Mouse (Mus musculus) intestine, postnatal 0 days (tissue): Measurements from ENCODE around the gene Ap5b1. TPM values are rescaled to one million over a fixed set of nuclear protein-coding genes. Genes with fewer than 3 reads are reported as not detected.
A peak's percentile ranks its signal among the peaks of the same experiment; 100 is the strongest.

Source experiments
- ATAC-seq: fragments of 200-750 bp; cut with Nextera tagmentation; 2 replicates; pipeline ENCODE4 v1.8.0; 2017; ENCODE audit warnings: mild to moderate bottlenecking, moderate TSS enrichment, moderate library complexity
- H3K27ac ChIP-seq: fragments of 300-500 bp; sonication (generic); 2 replicates; pipeline ENCODE4 v1.5.1; 2014; ENCODE audit warnings: mild to moderate bottlenecking, low read depth, low read length, moderate library complexity
- H3K27me3 ChIP-seq: fragments of 300-500 bp; sonication (generic); replicated peaks from 2 replicates; pipeline ENCODE4 v1.6.1; 2014; ENCODE audit warnings: low read length, mixed read lengths; ENCODE audit not compliant: control insufficient read depth, insufficient read depth
- H3K36me3 ChIP-seq: fragments of 300-500 bp; sonication (generic); 2 replicates; pipeline ENCODE4 v1.6.1; 2014; ENCODE audit warnings: mild to moderate bottlenecking, moderate library complexity; ENCODE audit not compliant: control insufficient read depth, insufficient read depth
- H3K4me1 ChIP-seq: fragments of 300-500 bp; sonication (generic); replicated peaks from 2 replicates; pipeline ENCODE4 v1.6.1; 2014; ENCODE audit warnings: antibody characterized with exemption, low read length, mixed read lengths; ENCODE audit not compliant: control insufficient read depth, insufficient read depth
- H3K4me2 ChIP-seq: fragments of 300-500 bp; sonication (generic); replicated peaks from 2 replicates; pipeline ENCODE4 v1.6.1; 2014; ENCODE audit warnings: low read depth, mild to moderate bottlenecking, moderate library complexity
- H3K4me3 ChIP-seq: fragments of 300-500 bp; sonication (generic); 2 replicates; pipeline ENCODE4 v1.5.1; 2014; ENCODE audit warnings: low read depth, low read length
- H3K9ac ChIP-seq: fragments of 300-500 bp; sonication (generic); 2 replicates; pipeline ENCODE4 v1.6.1; 2014; ENCODE audit warnings: mild to moderate bottlenecking, low read depth, low read length
- H3K9me3 ChIP-seq: fragments of 300-500 bp; sonication (generic); 2 replicates; pipeline ENCODE4 v1.6.1; 2016; ENCODE audit warnings: mixed run types; ENCODE audit not compliant: control insufficient read depth
- CTCF ChIP-seq: sonication (generic); IDR thresholded peaks from 2 replicates; pipeline ENCODE4 v1.5.1; 2016; ENCODE audit warnings: low read depth, mild to moderate bottlenecking, control low read depth, antibody characterized with exemption, moderate library complexity
- WGBS: fragments of 180-500 bp; shearing (Covaris S2); extraction: QIAGEN DNeasy Blood & Tissue Kit; methylation state at CpG from one replicate; pipeline ENCODE4 v1.1.7; 2014; 5-methylcytosine and 5-hydroxymethylcytosine counted together
- polyA plus RNA-seq: library from polyadenylated mRNA; unstranded; fragments of >200 nt; fragmentation: Nextera tagmentation; extraction: Ambion mirVana; gene quantifications from 2 replicates; pipeline ENCODE4 v1.2.1, GENCODE M21; 2015

The Ap5b1 gene
- polyA plus RNA-seq, result 13.0 and 15.9 TPM in 2 replicates

GRCm38 (mm10) chr19:5567534-5568469 lies at the start of gene Ap5b1:
Gene Ap5b1 (plus strand): TSS chr19:5568025.
- H3K4me2 ChIP-seq, result peak within 1 kb of the TSS; percentile 95
- H3K4me1 ChIP-seq, result 0 out of 2 replicates have a peak, but pooled peaks cover 9% of the 10 kb centered on the region
- H3K27ac ChIP-seq, result peak within 1 kb of the TSS; percentile 94
- H3K27me3 ChIP-seq, result no peaks in the 10 kb centered on the region
- peak within 1 kb of the TSS; percentile 60 for H3K9ac ChIP-seq
- peak; percentile 87 for ATAC-seq
- H3K36me3 ChIP-seq, result peaks cover 27% of the 10 kb centered on the region
- H3K9me3 ChIP-seq, result no peaks in the 10 kb centered on the region
- peak within 1 kb of the TSS; percentile 74 for H3K4me3 ChIP-seq
- TF ChIP-seq CTCF, result peak; percentile 99
- under 1% methylated on average over 90 of the region's 102 CpGs for WGBS

- no peaks in the 10 kb centered on the region; the same call in 1 of the 2 replicates for H3K4me1 ChIP-seq
- no peak overlapping the region for H3K27ac ChIP-seq
- H3K4me3 ChIP-seq, result no peak overlapping the region
- no peaks in the 10 kb centered on the region for H3K36me3 ChIP-seq
- 74% methylated on average over 3 of the region's 3 CpGs for WGBS
- H3K9me3 ChIP-seq, result no peaks in the 10 kb centered on the region
- TF ChIP-seq CTCF, result no peak
- H3K27me3 ChIP-seq, result no peaks in the 10 kb centered on the region
- H3K9ac ChIP-seq, result no peak overlapping the region
- H3K4me2 ChIP-seq, result no peak overlapping the region
- ATAC-seq, result peak; percentile 86
Observed at GRCm38 (mm10) chr19:5518721-5519120, 49.1 kb upstream of the Ap5b1 start.

GRCm38 (mm10) chr19:5525204-5525603 lies 42.6 kb upstream of the Ap5b1 start:
- Histone ChIP-seq H3K27me3 (no peaks in the 10 kb centered on the region), H3K9me3 (no peaks in the 10 kb centered on the region), H3K4me3 (no peak overlapping the region), H3K9ac (no peak overlapping the region), H3K4me2 (no peak overlapping the region), H3K4me1 (no peaks in the 10 kb centered on the region), H3K36me3 (no peaks in the 10 kb centered on the region), H3K27ac (no peak overlapping the region)
- TF ChIP-seq CTCF, result no peak
- no peak for ATAC-seq
- 73% methylated on average over 5 of the region's 5 CpGs for WGBS

GRCm38 (mm10) chr19:5529325-5530137 lies 38.3 kb upstream of the Ap5b1 start:
- Histone ChIP-seq H3K27me3 (no peaks in the 10 kb centered on the region), H3K9ac (peak overlapping the region; percentile 19; the same call in 1 of the 2 replicates), H3K4me3 (peak overlapping the region; percentile 30), H3K9me3 (no peaks in the 10 kb centered on the region), H3K36me3 (no peaks in the 10 kb centered on the region), H3K4me2 (peak overlapping the region; percentile 67), H3K4me1 (no peaks in the 10 kb centered on the region), H3K27ac (peak overlapping the region; percentile 61)
- peak; percentile 97 for ATAC-seq
- TF ChIP-seq CTCF, result peak; percentile 99
- 10% methylated on average over 20 of the region's 20 CpGs for WGBS

GRCm38 (mm10) chr19:5530138-5530524 lies 37.7 kb upstream of the Ap5b1 start:
- Histone ChIP-seq H3K4me2 (peak overlapping the region; percentile 67), H3K27me3 (no peaks in the 10 kb centered on the region), H3K36me3 (no peaks in the 10 kb centered on the region), H3K9me3 (no peaks in the 10 kb centered on the region), H3K4me1 (no peaks in the 10 kb centered on the region), H3K9ac (no peak overlapping the region), H3K4me3 (peak overlapping the region; percentile 30; the same call in 1 of the 2 replicates), H3K27ac (no peak overlapping the region)
- TF ChIP-seq CTCF, result no peak
- 31% methylated on average over 7 of the region's 7 CpGs for WGBS
- no peak for ATAC-seq

- Histone ChIP-seq H3K4me2 (no peak overlapping the region), H3K4me1 (no peaks in the 10 kb centered on the region), H3K36me3 (no peaks in the 10 kb centered on the region; the same call in 1 of the 2 replicates), H3K9ac (no peak overlapping the region), H3K9me3 (no peaks in the 10 kb centered on the region), H3K4me3 (no peak overlapping the region), H3K27me3 (no peaks in the 10 kb centered on the region), H3K27ac (no peak overlapping the region)
- WGBS, result 62% methylated on average over 8 of the region's 8 CpGs
- no peak for TF ChIP-seq CTCF
- no peak for ATAC-seq
Observed at GRCm38 (mm10) chr19:5532520-5532919, 35.3 kb upstream of the Ap5b1 start.
